Mouse (Mus musculus): ENCODE measurements around the gene Cpa2. TPM values are rescaled to one million over a fixed set of nuclear protein-coding genes. Genes with fewer than 3 reads are reported as not detected.

Cpa2 gene
- total RNA-seq, 2 experiments from 2014 or later, result 0.70 to 3.1 TPM

GRCm38 (mm10) chr6:30572456-30573311, 31.3 kb downstream of the Cpa2 start:
- intact Hi-C loops (cut with DNase I), result loop anchor here (1.0 kb wide), 1 partner anchor 46 kb away; no protein-coding TSS in a partner anchor

GRCm38 (mm10) chr6:30573380-30573779, 32.0 kb downstream of the Cpa2 start:
- intact Hi-C loops (cut with DNase I), result no loop called here
- no peak for DNase-seq (ENCODE audit: low spot score in 2 of 2)

More at GRCm38 (mm10) chr6:30572456-30573311, 31.3 kb downstream of the Cpa2 start:
- peak; percentile 78 to 83 for DNase-seq (ENCODE audit: low spot score in 2 of 2)

- intact Hi-C loops (cut with DNase I), result no loop called here
- DNase-seq (ENCODE audit: low spot score in 2 of 2), result no peak
Measured at GRCm38 (mm10) chr6:30574945-30575344, 33.6 kb downstream of the Cpa2 start.

- intact Hi-C loops (cut with DNase I), result no loop called here
- DNase-seq (ENCODE audit: low spot score in 2 of 2), result no peak
Measured at GRCm38 (mm10) chr6:30576477-30577203, 35.3 kb downstream of the Cpa2 start.

- DNase-seq (ENCODE audit: low spot score in 2 of 2), result peak in 1 of 2 experiments; percentile 38
- intact Hi-C loops (cut with DNase I), result no loop called here
Measured at GRCm38 (mm10) chr6:30579961-30580840, 38.8 kb downstream of the Cpa2 start.

GRCm38 (mm10) chr6:30580841-30581176, 39.4 kb downstream of the Cpa2 start:
- intact Hi-C loops (cut with DNase I), result no loop called here
- no peak for DNase-seq (ENCODE audit: low spot score in 2 of 2)

GRCm38 (mm10) chr6:30586886-30587442, 45.6 kb downstream of the Cpa2 start:
- no peak for DNase-seq (ENCODE audit: low spot score in 2 of 2)
- intact Hi-C loops (cut with DNase I), result no loop called here

- intact Hi-C loops (cut with DNase I), result no loop called here
- no peak for DNase-seq (ENCODE audit: low spot score in 2 of 2)
Measured at GRCm38 (mm10) chr6:30589819-30590218, 48.4 kb downstream of the Cpa2 start.

GRCm38 (mm10) chr6:30591851-30592404, 50.5 kb downstream of the Cpa2 start:
- intact Hi-C loops (cut with DNase I), result no loop called here
- no peak for DNase-seq (ENCODE audit: low spot score in 2 of 2)

- no peak for DNase-seq (ENCODE audit: low spot score in 2 of 2)
- intact Hi-C loops (cut with DNase I), result no loop called here
Measured at GRCm38 (mm10) chr6:30592417-30592974, 51.1 kb downstream of the Cpa2 start.

GRCm38 (mm10) chr6:30594364-30594763, 53.0 kb downstream of the Cpa2 start:
- intact Hi-C loops (cut with DNase I), result no loop called here
- no peak for DNase-seq (ENCODE audit: low spot score in 2 of 2)

- intact Hi-C loops (cut with DNase I), result no loop called here
- no peak for DNase-seq (ENCODE audit: low spot score in 2 of 2)
Measured at GRCm38 (mm10) chr6:30596230-30596898, 55.0 kb downstream of the Cpa2 start.

- intact Hi-C loops (cut with DNase I), result no loop called here
Measured at GRCm38 (mm10) chr6:30600033-30600432, 58.7 kb downstream of the Cpa2 start.

GRCm38 (mm10) chr6:30600995-30601394, 59.6 kb downstream of the Cpa2 start:
- intact Hi-C loops (cut with DNase I), result no loop called here
- DNase-seq (ENCODE audit: low spot score in 2 of 2), result no peak

More at GRCm38 (mm10) chr6:30600033-30600432, 58.7 kb downstream of the Cpa2 start:
- no peak for DNase-seq (ENCODE audit: low spot score in 2 of 2)

- DNase-seq (ENCODE audit: low spot score in 2 of 2), result no peak
Measured at GRCm38 (mm10) chr6:30604342-30604867, 63.0 kb downstream of the Cpa2 start.

GRCm38 (mm10) chr6:30605111-30605510, 63.7 kb downstream of the Cpa2 start:
- DNase-seq (ENCODE audit: low spot score in 2 of 2), result no peak
- intact Hi-C loops (cut with DNase I), result no loop called here

More at GRCm38 (mm10) chr6:30604342-30604867, 63.0 kb downstream of the Cpa2 start:
- intact Hi-C loops (cut with DNase I), result no loop called here

- intact Hi-C loops (cut with DNase I), result no loop called here
- DNase-seq (ENCODE audit: low spot score in 2 of 2), result no peak
Measured at GRCm38 (mm10) chr6:30605672-30606071, 64.3 kb downstream of the Cpa2 start.

- no peak for DNase-seq (ENCODE audit: low spot score in 2 of 2)
- intact Hi-C loops (cut with DNase I), result no loop called here
Measured at GRCm38 (mm10) chr6:30610710-30611109, 69.3 kb downstream of the Cpa2 start, which contains the start of gene Cpa5. Cpa5 (plus strand) TSS chr6:30611010.
